Mouse (Mus musculus): ENCODE measurements around the gene Hist2h3b. TPM values are rescaled to one million over a fixed set of nuclear protein-coding genes. Genes with fewer than 3 reads are reported as not detected.
A peak's percentile ranks its signal among the peaks of the same experiment; 100 is the strongest.
"Not testable (repeated sequence)": the region's sequence is repeated elsewhere in the genome, so short reads cannot be mapped to it uniquely, and the experiment has no call there.

Gene Hist2h3b
- total RNA-seq (2021) = 10 to 100 TPM in 1 of 2 experiments, 1 to 10 TPM in 1; 7.7 to 11.5 TPM
- long read RNA-seq, experiment 1 = 0 reads
- long read RNA-seq, experiment 2 = 0 reads

- Histone ChIP-seq H3K4me3 (peak within 1 kb of the TSS; percentile 75), H3K27ac (peak within 1 kb of the TSS; percentile 95)
- no peak for TF ChIP-seq CTCF (IDR thresholded peaks at IDR 0.05)
- intact Hi-C loops (cut with DNase I) = loop anchor here (10.0 kb wide), 1 partner anchor 237 kb away; no protein-coding TSS in a partner anchor
- peak; percentile 81 for DNase-seq
Measured at GRCm38 (mm10) chr3:96268051-96268775, at the start of gene Hist2h3b. Gene Hist2h3b (plus strand): TSS chr3:96268654.

- peak; percentile 40 for TF ChIP-seq CTCF (IDR thresholded peaks at IDR 0.05)
- Histone ChIP-seq H3K4me3 (peak overlapping the region; percentile 89), H3K27ac (peak overlapping the region; percentile 97)
- DNase-seq = peak; percentile 44
- intact Hi-C loops (cut with DNase I) = loop anchor here (5.0 kb wide), 2 partner anchors 47 to 152 kb away; partner anchors contain the start of gene Sf3b4
Measured at GRCm38 (mm10) chr3:96219191-96219641, 49.2 kb upstream of the Hist2h3b start.

GRCm38 (mm10) chr3:96219661-96220130 is 48.8 kb upstream of the Hist2h3b start, which contains the start of the genes Bola1 and Hist2h2ab:
Gene Bola1 (minus strand): TSS chr3:96219709.
Gene Hist2h2ab (plus strand): TSS chr3:96219865.
- peak within 1 kb of the TSS; percentile 89 for H3K4me3 ChIP-seq
- TF ChIP-seq CTCF (IDR thresholded peaks at IDR 0.05) = no peak
- intact Hi-C loops (cut with DNase I) = loop anchor here (2.0 to 5.0 kb wide), 3 partner anchors 43 to 152 kb away; partner anchors contain the start of genes Hist2h4 and Sf3b4
- DNase-seq = peak; percentile 85
- peak within 1 kb of the TSS; percentile 97 for H3K27ac ChIP-seq

- Histone ChIP-seq H3K27ac (peak overlapping the region; percentile 97), H3K4me3 (peak overlapping the region; percentile 89)
- intact Hi-C loops (cut with DNase I) = loop anchor here (2.0 kb wide), 1 partner anchor 43 kb away; the partner anchor contains the start of gene Hist2h4
- DNase-seq = not testable (repeated sequence)
Measured at GRCm38 (mm10) chr3:96220131-96220764, 48.2 kb upstream of the Hist2h3b start.

- intact Hi-C loops (cut with DNase I) = loop anchor here (2.0 kb wide), 1 partner anchor 42 kb away; the partner anchor contains the start of gene Hist2h4
- DNase-seq = peak; percentile 78
Measured at GRCm38 (mm10) chr3:96220765-96221639, 47.5 kb upstream of the Hist2h3b start, which contains the start of the genes Hist2h2ac and Hist2h2be. Gene Hist2h2ac (minus strand): TSS chr3:96220880. Gene Hist2h2be (plus strand): TSS chr3:96221119.

GRCm38 (mm10) chr3:96221640-96222038 is 46.8 kb upstream of the Hist2h3b start:
- DNase-seq = no peak
- peak overlapping the region; percentile 97 for H3K27ac ChIP-seq
- intact Hi-C loops (cut with DNase I) = loop anchor here (2.0 kb wide), 2 partner anchors 15 to 41 kb away; partner anchors contain the start of gene Hist2h4
- no peak for TF ChIP-seq CTCF (IDR thresholded peaks at IDR 0.05)
- H3K4me3 ChIP-seq = peak overlapping the region; percentile 89

More at GRCm38 (mm10) chr3:96220765-96221639, 47.5 kb upstream of the Hist2h3b start, which contains the start of the genes Hist2h2ac and Hist2h2be:
- TF ChIP-seq CTCF (IDR thresholded peaks at IDR 0.05) = peak; percentile 0; the same call in 1 of the 2 replicates
- H3K4me3 ChIP-seq = peak within 1 kb of the TSS; percentile 89
- peak within 1 kb of the TSS; percentile 97 for H3K27ac ChIP-seq

GRCm38 (mm10) chr3:96222774-96223173 is 45.7 kb upstream of the Hist2h3b start:
- Histone ChIP-seq H3K4me3 (no peak overlapping the region), H3K27ac (peak overlapping the region; percentile 97; the same call in 1 of the 2 replicates)
- no peak for DNase-seq
- intact Hi-C loops (cut with DNase I) = loop anchor here (2.0 kb wide), 1 partner anchor 14 kb away; no protein-coding TSS in a partner anchor
- no peak for TF ChIP-seq CTCF (IDR thresholded peaks at IDR 0.05)

GRCm38 (mm10) chr3:96225421-96225820 is 43.0 kb upstream of the Hist2h3b start:
- H3K27ac ChIP-seq = no peak overlapping the region
- intact Hi-C loops (cut with DNase I) = no loop called here
- no peak for TF ChIP-seq CTCF (IDR thresholded peaks at IDR 0.05)
- no peak overlapping the region for H3K4me3 ChIP-seq
- no peak for DNase-seq

- H3K27ac ChIP-seq = no peak overlapping the region
- intact Hi-C loops (cut with DNase I) = no loop called here
- TF ChIP-seq CTCF (IDR thresholded peaks at IDR 0.05) = no peak
Measured at GRCm38 (mm10) chr3:96226695-96227648, 41.5 kb upstream of the Hist2h3b start.

GRCm38 (mm10) chr3:96228828-96229227 is 39.6 kb upstream of the Hist2h3b start:
- Histone ChIP-seq H3K27ac (no peak overlapping the region), H3K4me3 (no peak overlapping the region)
- TF ChIP-seq CTCF (IDR thresholded peaks at IDR 0.05) = no peak
- intact Hi-C loops (cut with DNase I) = no loop called here
- DNase-seq = no peak

More at GRCm38 (mm10) chr3:96226695-96227648, 41.5 kb upstream of the Hist2h3b start:
- no peak overlapping the region for H3K4me3 ChIP-seq
- DNase-seq = no peak
